Comparison of ENCODE assay signal across 8 mouse cellular contexts in the genomic region with DNA sequence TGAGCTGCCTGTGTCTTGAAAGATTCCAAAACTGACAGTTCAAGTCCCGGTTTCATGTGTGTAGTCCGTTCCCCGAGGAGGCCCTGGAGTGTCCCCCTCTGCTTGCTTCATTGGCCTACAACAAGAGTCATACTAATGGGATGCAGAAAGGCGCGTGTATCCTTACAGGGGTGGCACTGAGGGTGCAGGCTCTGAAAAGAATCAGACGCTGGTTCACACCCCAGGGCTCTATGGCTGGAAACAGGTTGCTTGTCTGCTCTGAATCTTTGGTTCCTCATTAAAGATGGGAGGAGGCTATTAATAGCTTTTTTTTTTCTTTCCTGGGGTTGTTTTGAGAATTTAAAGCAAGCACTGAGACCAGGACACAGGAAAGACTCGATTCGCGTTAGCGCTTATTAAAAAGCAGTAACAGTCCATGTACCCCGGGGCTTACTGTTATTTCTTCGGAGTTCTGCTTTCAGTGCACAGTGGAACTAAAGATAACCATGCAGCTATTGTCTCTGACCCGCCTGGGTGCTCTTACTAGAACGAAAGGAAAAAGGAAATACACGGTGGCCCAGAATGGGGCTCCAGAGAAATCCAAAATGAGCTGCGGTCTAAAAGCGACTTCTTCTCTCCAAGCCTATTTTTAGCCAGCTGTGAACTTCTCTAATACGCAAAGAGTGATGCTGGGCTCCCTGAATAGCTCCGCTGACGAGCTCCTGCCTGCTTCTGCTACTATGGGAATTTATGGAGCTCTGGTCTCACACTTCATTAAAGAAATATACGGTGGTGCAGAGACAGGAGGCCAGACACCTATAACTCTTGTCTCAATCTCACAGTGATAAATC. TPM values are rescaled to one million over a fixed set of nuclear protein-coding genes. Genes with fewer than 3 reads are reported as not detected.
DNase-seq lines count a peak whose midpoint lies in the region; ATAC-seq lines count a peak whose summit lies in the region.

No protein-coding gene starts in this region.

- H3K27ac ChIP-seq in midbrain, embryonic 14.5 days (replicated peaks; ENCODE audit: low read depth, low read length), result no peak overlapping the region
- H3K27ac ChIP-seq in midbrain, embryonic 10.5 days (replicated peaks), result no peak overlapping the region
- H3K27ac ChIP-seq in limb, embryonic 12.5 days, result no peak overlapping the region

- 0 out of 2 replicates have a peak, but pooled peaks cover 4% of the 10 kb centered on the region for H3K4me1 ChIP-seq in midbrain, embryonic 14.5 days (ENCODE audit: control insufficient read depth, insufficient read depth, low read length)
- H3K4me1 ChIP-seq in midbrain, embryonic 10.5 days, result no peaks in the 10 kb centered on the region
- H3K4me1 ChIP-seq in limb, embryonic 12.5 days (replicated peaks), result peaks cover 15% of the 10 kb centered on the region

- intact Hi-C loops in heart, postnatal 14 days (cut with DNase I), result loop anchor here (5.0 kb wide), 1 partner anchor 355 kb away; no protein-coding TSS in a partner anchor

- no peaks in the 10 kb centered on the region for H3K9me3 ChIP-seq in midbrain, embryonic 14.5 days (ENCODE audit: control insufficient read depth, low read length)
- no peaks in the 10 kb centered on the region; the same call in 1 of the 2 replicates for H3K9me3 ChIP-seq in midbrain, embryonic 10.5 days (replicated peaks)
- H3K9me3 ChIP-seq in limb, embryonic 12.5 days, result peaks cover 4% of the 10 kb centered on the region; the same call in 1 of the 2 replicates

- no peak overlapping the region for H3K9ac ChIP-seq in midbrain, embryonic 14.5 days (replicated peaks; ENCODE audit: low read length)
- no peak overlapping the region for H3K9ac ChIP-seq in limb, embryonic 12.5 days (replicated peaks)

- H3K4me3 ChIP-seq in midbrain, embryonic 14.5 days (replicated peaks; ENCODE audit: low read depth, low read length), result no peak overlapping the region
- no peak overlapping the region for H3K4me3 ChIP-seq in midbrain, embryonic 10.5 days
- 0 out of 2 replicates have a peak overlapping the region, but pooled peaks have one; percentile 20 for H3K4me3 ChIP-seq in limb, embryonic 12.5 days (replicated peaks)

- no peak for ATAC-seq in midbrain, embryonic 14.5 days (ENCODE audit: low FRiP score, low TSS enrichment)
- no peak for ATAC-seq in limb, embryonic 12.5 days (ENCODE audit: insufficient number of reproducible peaks, insufficient read depth, low FRiP score, low TSS enrichment, low read depth)

- H3K27me3 ChIP-seq in midbrain, embryonic 14.5 days (ENCODE audit: control insufficient read depth, insufficient read depth, low read length), result no peaks in the 10 kb centered on the region
- H3K27me3 ChIP-seq in midbrain, embryonic 10.5 days (ENCODE audit: low read depth, poor library complexity, severe bottlenecking), result no peaks in the 10 kb centered on the region
- H3K27me3 ChIP-seq in limb, embryonic 12.5 days, result no peaks in the 10 kb centered on the region

- WGBS in midbrain, embryonic 14.5 days, result 59% methylated on average over 21 of the region's 21 CpGs
- 84% methylated on average over 21 of the region's 21 CpGs for WGBS in midbrain, embryonic 10.5 days
- WGBS in limb, embryonic 12.5 days, result 24% methylated on average over 21 of the region's 21 CpGs

- no peaks in the 10 kb centered on the region for H3K36me3 ChIP-seq in midbrain, embryonic 14.5 days (ENCODE audit: control insufficient read depth, insufficient read depth, low read length)
- no peaks in the 10 kb centered on the region for H3K36me3 ChIP-seq in midbrain, embryonic 10.5 days
- no peaks in the 10 kb centered on the region for H3K36me3 ChIP-seq in limb, embryonic 12.5 days

- H3K4me2 ChIP-seq in midbrain, embryonic 14.5 days (ENCODE audit: low read length), result no peak overlapping the region
- peak overlapping the region; percentile 46 for H3K4me2 ChIP-seq in limb, embryonic 12.5 days

- DNase-seq in adrenal gland, postnatal 14 days, result peak; percentile 21
- DNase-seq in adrenal gland, adult 8-10 months, result no peak
- peak; percentile 29 for DNase-seq in midbrain, embryonic 14.5 days
- no peak for DNase-seq in midbrain, embryonic 10.5 days (ENCODE audit: low spot score)
- peak; percentile 10 to 33 for DNase-seq in heart, postnatal 14 days
- DNase-seq in right cerebral cortex, postnatal 25 days, result peak; percentile 25
- DNase-seq in adrenal gland, adult 18-20 months (ENCODE audit: low spot score in 2 of 2), result no peak

RNA-seq across cellular contexts. Expression of a gene that starts 45.5 kb away (rescaled TPM):
- total RNA-seq in adrenal gland, postnatal 14 days (2021), result 56.7 and 61.6 TPM in 2 replicates
- 10 to 100 TPM; 54.0 to 80.8 (median 65.0) TPM for total RNA-seq in adrenal gland, adult 8-10 months (2022)
- 5.8 and 9.6 TPM in 2 replicates for polyA plus RNA-seq in midbrain, embryonic 14.5 days (2014; fragmentation: Nextera tagmentation; extraction: Ambion mirVana)
- polyA plus RNA-seq in midbrain, embryonic 10.5 days (2016; fragmentation: Nextera tagmentation; extraction: Ambion mirVana), result 21.7 and 23.0 TPM in 2 replicates
- total RNA-seq in heart, postnatal 14 days (2021), result 10 to 100 TPM; 46.8 to 47.5 TPM
- polyA plus RNA-seq in limb, embryonic 12.5 days (2016; fragmentation: Nextera tagmentation; extraction: Ambion mirVana), result 39.4 and 40.3 TPM in 2 replicates
- 10 to 100 TPM; 32.5 to 60.6 TPM for total RNA-seq in adrenal gland, adult 18-20 months (2021)

Comparison
In these comparisons a context has a peak if more than half of its experiments do, and no peak if none do; other contexts are left out.
1. DNase-seq: peak in adrenal gland, postnatal 14 days (single experiment), midbrain, embryonic 14.5 days (single experiment), heart, postnatal 14 days (2 of 2) and right cerebral cortex, postnatal 25 days (single experiment); none in adrenal gland, adult 8-10 months (single experiment), midbrain, embryonic 10.5 days (single experiment) and adrenal gland, adult 18-20 months (0 of 2).